ENCODE assay signal across 30 mouse cellular contexts in the genomic region with DNA sequence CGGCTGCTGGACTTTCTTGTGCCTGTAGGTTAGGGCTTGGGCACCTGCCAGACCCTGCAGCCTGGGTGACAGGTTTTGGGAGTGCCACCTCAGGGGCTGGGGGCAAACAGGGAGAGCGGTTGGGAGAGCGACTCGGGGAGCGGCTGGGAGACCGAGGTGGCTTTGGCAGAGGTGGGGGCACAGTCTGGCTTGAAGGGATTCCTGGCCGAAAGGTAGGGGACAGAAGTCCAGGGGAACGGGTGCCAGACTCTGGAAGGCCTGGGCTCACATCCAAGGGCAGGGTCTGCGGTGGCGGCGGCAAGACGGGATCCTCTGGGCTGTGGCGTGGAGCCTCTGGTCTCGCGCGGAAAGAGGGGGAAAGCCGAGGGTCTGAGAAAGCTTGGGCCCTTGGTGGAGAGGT. TPM values are rescaled to one million over a fixed set of nuclear protein-coding genes. Genes with fewer than 3 reads are reported as not detected.
A peak's percentile ranks its signal among the peaks of the same experiment; 100 is the strongest.
DNase-seq lines count a peak whose midpoint lies in the region; ATAC-seq and TF ChIP-seq lines count a peak whose summit lies in the region.
"Had no signal": no experiment of that assay in that cellular context is flagged by ENCODE, and none has a peak within 500 bp of the region (broad histone marks: within the 10 kb centered on the region; RNA-seq: fewer than 3 reads in every experiment).

No protein-coding gene starts in this region.

- TF ChIP-seq CTCF in hindbrain, postnatal 0 days (IDR thresholded peaks at IDR 0.05; ENCODE audit: low read depth), result no peak
- TF ChIP-seq CTCF in liver, postnatal 0 days (IDR thresholded peaks at IDR 0.05; ENCODE audit: low read depth), result no peak

- no peaks in the 10 kb centered on the region; the same call in 1 of the 2 replicates for H3K36me3 ChIP-seq in hindbrain, postnatal 0 days (ENCODE audit: insufficient read depth, low read length)
- no peaks in the 10 kb centered on the region for H3K36me3 ChIP-seq in hindbrain, embryonic 16.5 days (ENCODE audit: control insufficient read depth, insufficient read depth, low read length)
- no peaks in the 10 kb centered on the region for H3K36me3 ChIP-seq in liver, postnatal 0 days (replicated peaks; ENCODE audit: insufficient read depth, low read length)
- H3K36me3 ChIP-seq in liver, embryonic 12.5 days, result no peaks in the 10 kb centered on the region
- H3K36me3 ChIP-seq: embryonic facial prominence, embryonic 13.5 days; forebrain, embryonic 12.5 days; hindbrain, embryonic 12.5 days; kidney, embryonic 15.5 days; neural tube, embryonic 15.5 days had no signal

- H3K4me2 ChIP-seq in hindbrain, postnatal 0 days (ENCODE audit: low read depth, low read length), result 0 out of 2 replicates have a peak overlapping the region, but pooled peaks have one; percentile 7
- H3K4me2 ChIP-seq in hindbrain, embryonic 16.5 days (ENCODE audit: low read length), result no peak overlapping the region
- no peak overlapping the region for H3K4me2 ChIP-seq in liver, postnatal 0 days (ENCODE audit: low read depth, low read length)
- H3K4me2 ChIP-seq in liver, embryonic 12.5 days, result no peak overlapping the region
- H3K4me2 ChIP-seq: embryonic facial prominence, embryonic 13.5 days; forebrain, embryonic 12.5 days; heart, embryonic 13.5 days; hindbrain, embryonic 12.5 days; kidney, embryonic 15.5 days; midbrain, embryonic 11.5 days; neural tube, embryonic 15.5 days had no signal

- H3K27me3 ChIP-seq in hindbrain, postnatal 0 days (ENCODE audit: insufficient read depth, low read length), result no peaks in the 10 kb centered on the region
- H3K27me3 ChIP-seq in hindbrain, embryonic 16.5 days (replicated peaks; ENCODE audit: control insufficient read depth, insufficient read depth, low read length), result no peaks in the 10 kb centered on the region
- H3K27me3 ChIP-seq in liver, postnatal 0 days (ENCODE audit: insufficient read depth, low read length), result 0 out of 2 replicates have a peak, but pooled peaks cover 3% of the 10 kb centered on the region
- H3K27me3 ChIP-seq in liver, embryonic 12.5 days (replicated peaks), result peaks cover 48% of the 10 kb centered on the region
- H3K27me3 ChIP-seq: forebrain, embryonic 12.5 days; kidney, embryonic 15.5 days; neural tube, embryonic 15.5 days had no signal

- no peak overlapping the region for H3K27ac ChIP-seq in hindbrain, postnatal 0 days
- no peak overlapping the region for H3K27ac ChIP-seq in hindbrain, embryonic 16.5 days (ENCODE audit: low read depth, low read length)
- H3K27ac ChIP-seq in liver, postnatal 0 days (ENCODE audit: low read depth), result no peak overlapping the region
- H3K27ac ChIP-seq in liver, embryonic 12.5 days, result no peak overlapping the region
- H3K27ac ChIP-seq: embryonic facial prominence, embryonic 13.5 days; forebrain, embryonic 12.5 days; heart, adult 2 months; heart, embryonic 13.5 days; hindbrain, embryonic 12.5 days; kidney, embryonic 15.5 days; neural tube, embryonic 15.5 days had no signal

- H3K4me3 ChIP-seq in hindbrain, postnatal 0 days (ENCODE audit: low read length), result no peak overlapping the region
- no peak overlapping the region for H3K4me3 ChIP-seq in hindbrain, embryonic 16.5 days (ENCODE audit: low read length)
- H3K4me3 ChIP-seq in liver, postnatal 0 days (ENCODE audit: low read depth, low read length), result no peak overlapping the region
- H3K4me3 ChIP-seq in liver, embryonic 12.5 days, result no peak overlapping the region
- H3K4me3 ChIP-seq: embryonic facial prominence, embryonic 13.5 days; erythroblast, embryonic 14.5 days; forebrain, embryonic 12.5 days; heart, adult 2 months; heart, embryonic 13.5 days; hindbrain, embryonic 12.5 days; kidney, embryonic 15.5 days; neural tube, embryonic 15.5 days had no signal

- no peak for TF ChIP-seq EP300 in liver, postnatal 0 days (IDR thresholded peaks at IDR 0.05; ENCODE audit: low read depth)

- 77% methylated on average over 17 of the region's 17 CpGs for WGBS in hindbrain, postnatal 0 days
- WGBS in hindbrain, embryonic 16.5 days, result 77% methylated on average over 17 of the region's 17 CpGs
- 85% methylated on average over 17 of the region's 17 CpGs for WGBS in liver, postnatal 0 days (ENCODE audit: insufficient replicate concordance)
- 57% methylated on average over 17 of the region's 17 CpGs for WGBS in liver, embryonic 12.5 days (ENCODE audit: insufficient replicate concordance)

- no peak for DNase-seq in hindbrain, postnatal 0 days (ENCODE audit: low spot score)
- peak; percentile 12 for DNase-seq in liver, postnatal 0 days
- peak; percentile 72 for DNase-seq in cerebellum, adult 9-11 months
- no peak for DNase-seq in right cerebral cortex, adult 18-20 months
- DNase-seq in right cerebral cortex, postnatal 14 days, result no peak
- DNase-seq: adrenal gland, postnatal 14 days; B cell, adult 2 months; embryo, embryonic 11 days; gastrocnemius, postnatal 25 days; heart, postnatal 14 days; lung, adult 2 months; lung, postnatal 14 days; right cerebral cortex, postnatal 25 days; spleen, adult 18-20 months; thymus, postnatal 14 days had no signal

- ATAC-seq in hindbrain, postnatal 0 days, result no peak
- ATAC-seq in hindbrain, embryonic 16.5 days, result no peak
- ATAC-seq in liver, postnatal 0 days, result no peak
- no peak for ATAC-seq in liver, embryonic 12.5 days
- ATAC-seq: inflammation-experienced regulatory T-cells, adult 6 months had no signal

- H3K9me3 ChIP-seq in hindbrain, postnatal 0 days (ENCODE audit: low read length), result no peaks in the 10 kb centered on the region
- no peaks in the 10 kb centered on the region for H3K9me3 ChIP-seq in hindbrain, embryonic 16.5 days (ENCODE audit: control insufficient read depth, low read length)
- no peaks in the 10 kb centered on the region for H3K9me3 ChIP-seq in liver, postnatal 0 days (ENCODE audit: low read length)
- no peaks in the 10 kb centered on the region for H3K9me3 ChIP-seq in liver, embryonic 12.5 days (replicated peaks)
- H3K9me3 ChIP-seq: embryonic facial prominence, embryonic 13.5 days; forebrain, embryonic 12.5 days; heart, embryonic 13.5 days; hindbrain, embryonic 12.5 days; kidney, embryonic 15.5 days; neural tube, embryonic 15.5 days had no signal

- no peak overlapping the region for H3K9ac ChIP-seq in hindbrain, postnatal 0 days (replicated peaks; ENCODE audit: low read length)
- H3K9ac ChIP-seq in hindbrain, embryonic 16.5 days (ENCODE audit: low read depth, low read length), result no peak overlapping the region
- H3K9ac ChIP-seq in liver, postnatal 0 days (replicated peaks), result no peak overlapping the region
- H3K9ac ChIP-seq in liver, embryonic 12.5 days, result no peak overlapping the region
- H3K9ac ChIP-seq: embryonic facial prominence, embryonic 13.5 days; forebrain, embryonic 12.5 days; heart, embryonic 13.5 days; hindbrain, embryonic 12.5 days; kidney, embryonic 15.5 days; neural tube, embryonic 15.5 days had no signal

- no peaks in the 10 kb centered on the region for H3K4me1 ChIP-seq in hindbrain, postnatal 0 days (ENCODE audit: insufficient read depth, low read length)
- peaks cover 2% of the 10 kb centered on the region; the same call in 1 of the 2 replicates for H3K4me1 ChIP-seq in hindbrain, embryonic 16.5 days (ENCODE audit: control insufficient read depth, insufficient read depth, low read depth, low read length)
- no peaks in the 10 kb centered on the region for H3K4me1 ChIP-seq in liver, postnatal 0 days (ENCODE audit: insufficient read depth)
- no peaks in the 10 kb centered on the region for H3K4me1 ChIP-seq in liver, embryonic 12.5 days
- H3K4me1 ChIP-seq: embryonic facial prominence, embryonic 13.5 days; forebrain, embryonic 12.5 days; kidney, embryonic 15.5 days had no signal

RNA-seq across cellular contexts. Expression of a gene that starts 2.6 kb away (rescaled TPM):
- total RNA-seq in hindbrain, postnatal 0 days (2014; rRNA removed), result 9.4 and 11.7 TPM in 2 replicates
- 14.6 and 15.3 TPM in 2 replicates for polyA plus RNA-seq in hindbrain, postnatal 0 days (2015; fragmentation: Nextera tagmentation; extraction: Ambion mirVana)
- polyA plus RNA-seq in hindbrain, embryonic 16.5 days (2015; fragmentation: Nextera tagmentation; extraction: Ambion mirVana), result 12.5 and 13.9 TPM in 2 replicates
- 0.83 and 0.86 TPM in 2 replicates for polyA plus RNA-seq in liver, postnatal 0 days (2015; fragmentation: Nextera tagmentation; extraction: Ambion mirVana)
- 0.17 and 0.36 TPM in 2 replicates for polyA plus RNA-seq in liver, embryonic 12.5 days (2016; fragmentation: Nextera tagmentation; extraction: Ambion mirVana)
- total RNA-seq: CH12.LX; liver, adult 2 months had no signal
- polyA plus RNA-seq: erythroblast, embryonic 14.5 days; inflammation-experienced regulatory T-cells, adult 6 months had no signal

RNA-seq across cellular contexts. Expression of a gene that starts 12.4 kb away (rescaled TPM):
- 321 and 384 TPM in 2 replicates for total RNA-seq in hindbrain, postnatal 0 days (2014; rRNA removed)
- polyA plus RNA-seq in hindbrain, postnatal 0 days (2015; fragmentation: Nextera tagmentation; extraction: Ambion mirVana), result 359 and 389 TPM in 2 replicates
- 176 and 225 TPM in 2 replicates for polyA plus RNA-seq in hindbrain, embryonic 16.5 days (2015; fragmentation: Nextera tagmentation; extraction: Ambion mirVana)
- polyA plus RNA-seq in liver, postnatal 0 days (2015; fragmentation: Nextera tagmentation; extraction: Ambion mirVana), result 9.9 and 11.7 TPM in 2 replicates
- polyA plus RNA-seq in liver, embryonic 12.5 days (2016; fragmentation: Nextera tagmentation; extraction: Ambion mirVana), result 18.4 and 19.6 TPM in 2 replicates

RNA-seq across cellular contexts. Expression of a gene that starts 14.0 kb away (rescaled TPM):
- total RNA-seq in hindbrain, postnatal 0 days (2014; rRNA removed), result 30.4 and 34.8 TPM in 2 replicates
- 18.5 and 21.2 TPM in 2 replicates for polyA plus RNA-seq in hindbrain, postnatal 0 days (2015; fragmentation: Nextera tagmentation; extraction: Ambion mirVana)
- polyA plus RNA-seq in hindbrain, embryonic 16.5 days (2015; fragmentation: Nextera tagmentation; extraction: Ambion mirVana), result 4.0 and 9.2 TPM in 2 replicates
- polyA plus RNA-seq in liver, postnatal 0 days (2015; fragmentation: Nextera tagmentation; extraction: Ambion mirVana), result 0.07 TPM in 1 of 2 replicates, not detected in the other
- 0.06 and 0.24 TPM in 2 replicates for polyA plus RNA-seq in liver, embryonic 12.5 days (2016; fragmentation: Nextera tagmentation; extraction: Ambion mirVana)
- total RNA-seq: CH12.LX; gastrocnemius, postnatal 25 days; liver, adult 2 months; megakaryocyte progenitor cell, adult 5-6 weeks had no signal
- polyA plus RNA-seq: erythroblast, embryonic 14.5 days had no signal

RNA-seq across cellular contexts. Expression of a gene that starts 38.4 kb away (rescaled TPM):
- total RNA-seq in hindbrain, postnatal 0 days (2014; rRNA removed), result 7.7 and 10.0 TPM in 2 replicates
- polyA plus RNA-seq in hindbrain, postnatal 0 days (2015; fragmentation: Nextera tagmentation; extraction: Ambion mirVana), result 10.7 and 12.8 TPM in 2 replicates
- 15.2 and 21.8 TPM in 2 replicates for polyA plus RNA-seq in hindbrain, embryonic 16.5 days (2015; fragmentation: Nextera tagmentation; extraction: Ambion mirVana)
- polyA plus RNA-seq in liver, postnatal 0 days (2015; fragmentation: Nextera tagmentation; extraction: Ambion mirVana), result 8.4 and 8.9 TPM in 2 replicates
- polyA plus RNA-seq in liver, embryonic 12.5 days (2016; fragmentation: Nextera tagmentation; extraction: Ambion mirVana), result 16.9 and 18.2 TPM in 2 replicates

RNA-seq across cellular contexts. Expression of a gene that starts 49.9 kb away (rescaled TPM):
- total RNA-seq in hindbrain, postnatal 0 days (2014; rRNA removed), result 36.1 and 40.2 TPM in 2 replicates
- polyA plus RNA-seq in hindbrain, postnatal 0 days (2015; fragmentation: Nextera tagmentation; extraction: Ambion mirVana), result 31.4 and 36.6 TPM in 2 replicates
- 43.0 and 46.2 TPM in 2 replicates for polyA plus RNA-seq in hindbrain, embryonic 16.5 days (2015; fragmentation: Nextera tagmentation; extraction: Ambion mirVana)
- polyA plus RNA-seq in liver, postnatal 0 days (2015; fragmentation: Nextera tagmentation; extraction: Ambion mirVana), result 9.7 and 10.3 TPM in 2 replicates
- 9.4 and 9.6 TPM in 2 replicates for polyA plus RNA-seq in liver, embryonic 12.5 days (2016; fragmentation: Nextera tagmentation; extraction: Ambion mirVana)

Comparison
In these comparisons a context has a peak if more than half of its experiments do, and no peak if none do; other contexts are left out.
1. DNase-seq: peak in liver, postnatal 0 days (single experiment) and cerebellum, adult 9-11 months (single experiment); none in hindbrain, postnatal 0 days (single experiment), right cerebral cortex, adult 18-20 months (single experiment) and right cerebral cortex, postnatal 14 days (single experiment).